Mouse (Mus musculus) brain, embryonic 14.5 days (tissue): ENCODE data around the gene Stard13.

Source experiments
- CTCF ChIP-seq: fragments of 200-500 bp; IDR thresholded peaks from 2 replicates; pipeline ENCODE4 v1.5.1; 2012; ENCODE audit warnings: inconsistent platforms, mild to moderate bottlenecking, moderate library complexity, borderline replicate concordance; ENCODE audit not compliant: insufficient read depth, insufficient read length; ENCODE audit errors: extremely low read depth
- POLR2A ChIP-seq: fragments of 200-500 bp; IDR thresholded peaks from 2 replicates; pipeline ENCODE4 v1.6.1; 2012; ENCODE audit warnings: mild to moderate bottlenecking, inconsistent platforms, borderline replicate concordance; ENCODE audit not compliant: poor library complexity, insufficient read depth, insufficient read length, severe bottlenecking; ENCODE audit errors: extremely low read depth

- no peak for TF ChIP-seq CTCF
- no peak for TF ChIP-seq POLR2A
Observed at GRCm38 (mm10) chr5:151170168-151170750, 63.4 kb downstream of the Stard13 start.
